In the genomic region with DNA sequence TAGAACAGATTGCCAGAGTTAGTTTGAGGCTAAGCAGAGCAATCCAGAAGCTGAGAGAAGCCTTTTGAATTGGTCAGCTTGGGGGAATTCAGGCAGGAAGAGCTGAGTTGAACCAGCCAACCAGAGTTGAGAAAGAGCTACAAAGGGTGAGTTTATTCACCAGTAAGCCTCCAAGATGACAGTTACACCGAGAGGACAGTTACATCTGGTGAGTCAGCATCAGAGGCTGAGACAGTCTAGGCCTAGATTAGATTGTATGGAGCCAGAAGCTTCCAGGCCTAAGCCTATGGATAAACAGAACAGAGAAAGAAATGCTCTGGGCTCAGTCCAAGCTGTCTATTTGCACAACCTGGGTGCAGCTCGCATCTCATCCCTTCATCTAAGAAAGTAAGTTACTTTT, we compare ENCODE assay signal across 24 mouse cellular contexts. TPM values are rescaled to one million over a fixed set of nuclear protein-coding genes. Genes with fewer than 3 reads are reported as not detected.
DNase-seq lines count a peak whose midpoint lies in the region; ATAC-seq lines count a peak whose summit lies in the region.
"Had no signal": no experiment of that assay in that cellular context is flagged by ENCODE, and none has a peak within 500 bp of the region (broad histone marks: within the 10 kb centered on the region; RNA-seq: fewer than 3 reads in every experiment).

No protein-coding gene starts in this region.

- no peak overlapping the region for H3K4me3 ChIP-seq in liver, embryonic 12.5 days
- no peak overlapping the region for H3K4me3 ChIP-seq in midbrain, embryonic 14.5 days (replicated peaks; ENCODE audit: low read depth, low read length)
- H3K4me3 ChIP-seq: embryonic facial prominence, embryonic 10.5 days; embryonic facial prominence, embryonic 12.5 days; erythroblast, embryonic 14.5 days; forebrain, embryonic 10.5 days; forebrain, embryonic 12.5 days had no signal

- H3K36me3 ChIP-seq in liver, embryonic 12.5 days, result peaks cover 32% of the 10 kb centered on the region
- H3K36me3 ChIP-seq in midbrain, embryonic 14.5 days (ENCODE audit: control insufficient read depth, insufficient read depth, low read length), result peaks cover 42% of the 10 kb centered on the region

- no peak for ATAC-seq in liver, embryonic 12.5 days
- 0 out of 2 replicates have a peak, but pooled peaks have one; percentile 23 for ATAC-seq in megakaryocyte progenitor cell, adult 5-6 weeks (replicated peaks; ENCODE audit: poor library complexity)
- no peak for ATAC-seq in midbrain, embryonic 14.5 days (ENCODE audit: low FRiP score, low TSS enrichment)
- ATAC-seq: activated CD4-positive, CD25-positive, alpha-beta regulatory T cell, adult 4 months; forebrain, embryonic 14.5 days; forebrain, embryonic 16.5 days; Patski had no signal

- H3K4me1 ChIP-seq in liver, embryonic 12.5 days, result peaks cover 50% of the 10 kb centered on the region
- H3K4me1 ChIP-seq in midbrain, embryonic 14.5 days (ENCODE audit: control insufficient read depth, insufficient read depth, low read length), result peaks cover 22% of the 10 kb centered on the region

- H3K9ac ChIP-seq in liver, embryonic 12.5 days, result no peak overlapping the region; the same call in 1 of the 2 replicates
- no peak overlapping the region for H3K9ac ChIP-seq in midbrain, embryonic 14.5 days (replicated peaks; ENCODE audit: low read length)
- H3K9ac ChIP-seq: embryonic facial prominence, embryonic 12.5 days; forebrain, embryonic 12.5 days had no signal

- WGBS in liver, embryonic 12.5 days (ENCODE audit: insufficient replicate concordance), result 47% methylated on average over 2 of the region's 2 CpGs
- 80% methylated on average over 2 of the region's 2 CpGs for WGBS in midbrain, embryonic 14.5 days

- H3K27me3 ChIP-seq in liver, embryonic 12.5 days (replicated peaks), result no peaks in the 10 kb centered on the region
- H3K27me3 ChIP-seq in midbrain, embryonic 14.5 days (ENCODE audit: control insufficient read depth, insufficient read depth, low read length), result no peaks in the 10 kb centered on the region
- H3K27me3 ChIP-seq: embryonic facial prominence, embryonic 12.5 days; forebrain, embryonic 12.5 days; Patski had no signal

- intact Hi-C loops in heart, postnatal 25 days (cut with DNase I), result no loop called here

- H3K4me2 ChIP-seq in liver, embryonic 12.5 days, result no peak overlapping the region
- H3K4me2 ChIP-seq in midbrain, embryonic 14.5 days (ENCODE audit: low read length), result no peak overlapping the region
- H3K4me2 ChIP-seq: embryonic facial prominence, embryonic 12.5 days; forebrain, embryonic 12.5 days had no signal

- no peaks in the 10 kb centered on the region for H3K9me3 ChIP-seq in liver, embryonic 12.5 days (replicated peaks)
- no peaks in the 10 kb centered on the region for H3K9me3 ChIP-seq in midbrain, embryonic 14.5 days (ENCODE audit: control insufficient read depth, low read length)
- H3K9me3 ChIP-seq: embryonic facial prominence, embryonic 10.5 days; embryonic facial prominence, embryonic 12.5 days; forebrain, embryonic 10.5 days; forebrain, embryonic 12.5 days had no signal

- DNase-seq in liver, result no peak
- DNase-seq in 416B (ENCODE audit: low read depth), result peak; percentile 61
- no peak for DNase-seq in heart, postnatal 25 days (ENCODE audit: low spot score)
- no peak for DNase-seq in layer of hippocampus, adult 8-10 months (ENCODE audit: low spot score in 2 of 2)
- no peak for DNase-seq in midbrain, embryonic 14.5 days
- DNase-seq: adrenal gland, adult 8-10 months; adrenal gland, postnatal 14 days; adrenal gland, postnatal 36 days; cerebellum, adult 11-12 months; cerebellum, adult 2 months; cerebellum, adult 9-10 months; cerebellum, postnatal 10 days; cerebellum, postnatal 25 days had no signal

- H3K27ac ChIP-seq in liver, embryonic 12.5 days, result 0 out of 2 replicates have a peak overlapping the region, but pooled peaks have one; percentile 10
- H3K27ac ChIP-seq in midbrain, embryonic 14.5 days (replicated peaks; ENCODE audit: low read depth, low read length), result no peak overlapping the region
- H3K27ac ChIP-seq: embryonic facial prominence, embryonic 10.5 days; embryonic facial prominence, embryonic 12.5 days; forebrain, embryonic 10.5 days; forebrain, embryonic 12.5 days had no signal

RNA-seq across cellular contexts. Expression of a gene that starts 5.2 kb away (rescaled TPM):
- polyA plus RNA-seq in liver, embryonic 12.5 days (2016; fragmentation: Nextera tagmentation; extraction: Ambion mirVana), result 10.3 and 10.8 TPM in 2 replicates
- 7.6 and 8.1 TPM in 2 replicates for total RNA-seq in megakaryocyte progenitor cell, adult 5-6 weeks (2015)
- 2.6 and 3.6 TPM in 2 replicates for total RNA-seq in megakaryocyte progenitor cell, adult 5-6 weeks (2017)
- total RNA-seq in heart, postnatal 25 days (2021), result 10 to 100 TPM; 14.1 to 17.5 TPM
- 10 to 100 TPM; 31.8 to 36.3 (median 33.9) TPM for total RNA-seq in layer of hippocampus, adult 8-10 months (2022)
- polyA plus RNA-seq in midbrain, embryonic 14.5 days (2014; fragmentation: Nextera tagmentation; extraction: Ambion mirVana), result 26.9 and 48.1 TPM in 2 replicates

RNA-seq across cellular contexts. Expression of a gene that starts 36.0 kb away (rescaled TPM):
- 41.3 and 42.0 TPM in 2 replicates for polyA plus RNA-seq in liver, embryonic 12.5 days (2016; fragmentation: Nextera tagmentation; extraction: Ambion mirVana)
- total RNA-seq in megakaryocyte progenitor cell, adult 5-6 weeks (2015), result 63.8 and 70.0 TPM in 2 replicates
- total RNA-seq in megakaryocyte progenitor cell, adult 5-6 weeks (2017), result 23.3 and 24.8 TPM in 2 replicates
- total RNA-seq in heart, postnatal 25 days (2021), result 10 to 100 TPM; 49.4 to 55.3 TPM
- total RNA-seq in layer of hippocampus, adult 8-10 months (2022), result 100 to 1,000 TPM; 101 to 135 (median 120) TPM
- 48.4 and 55.0 TPM in 2 replicates for polyA plus RNA-seq in midbrain, embryonic 14.5 days (2014; fragmentation: Nextera tagmentation; extraction: Ambion mirVana)

RNA-seq across cellular contexts. Expression of a gene that starts 39.8 kb away (rescaled TPM):
- 1.9 TPM in 2 replicates for polyA plus RNA-seq in liver, embryonic 12.5 days (2016; fragmentation: Nextera tagmentation; extraction: Ambion mirVana)
- 1.5 and 2.3 TPM in 2 replicates for total RNA-seq in megakaryocyte progenitor cell, adult 5-6 weeks (2015)
- 1.4 and 3.2 TPM in 2 replicates for total RNA-seq in megakaryocyte progenitor cell, adult 5-6 weeks (2017)
- 10 to 100 TPM; 15.8 to 18.7 TPM for total RNA-seq in heart, postnatal 25 days (2021)
- 10 to 100 TPM; 37.1 to 44.0 (median 40.6) TPM for total RNA-seq in layer of hippocampus, adult 8-10 months (2022)
- polyA plus RNA-seq in midbrain, embryonic 14.5 days (2014; fragmentation: Nextera tagmentation; extraction: Ambion mirVana), result 18.5 and 19.5 TPM in 2 replicates

Comparison
In these comparisons a context has a peak if more than half of its experiments do, and no peak if none do; other contexts are left out.
1. RNA of a gene that starts 39.8 kb away (total RNA-seq): 37.1 to 44.0 TPM in layer of hippocampus, adult 8-10 months and 15.8 to 18.7 TPM in heart, postnatal 25 days; 1.4 to 3.2 TPM in megakaryocyte progenitor cell, adult 5-6 weeks; every median in the first group is over 4 times any median in the second.